Mouse (Mus musculus): Measurements from ENCODE around the gene Slc7a6os. TPM values are rescaled to one million over a fixed set of nuclear protein-coding genes. Genes with fewer than 3 reads are reported as not detected.
A peak's percentile ranks its signal among the peaks of the same experiment; 100 is the strongest.

Gene Slc7a6os
- 31.6 and 33.7 TPM in 2 replicates for polyA plus RNA-seq (2012; rRNA removed)

- under 1% methylated on average over 52 of the region's 52 CpGs for WGBS
- TF ChIP-seq CTCF (IDR thresholded peaks at IDR 0.05; ENCODE audit: borderline replicate concordance, insufficient read depth, low read depth, low read length), result no peak
- TF ChIP-seq POLR2A (IDR thresholded peaks at IDR 0.05; ENCODE audit: borderline replicate concordance, insufficient read depth, low read length), result peak; percentile 91
- Histone ChIP-seq H3K27me3 (ENCODE audit: control insufficient read depth, insufficient read depth, low read length) (no peaks in the 10 kb centered on the region), H3K4me1 (ENCODE audit: control insufficient read depth, insufficient read depth, low read length) (no peaks in the 10 kb centered on the region), H3K27ac (ENCODE audit: insufficient read depth, low read length) (peak within 1 kb of the TSS; percentile 49), H3K4me3 (replicated peaks; ENCODE audit: insufficient read depth, low read depth, low read length) (peak within 1 kb of the TSS; percentile 68)
- peak; percentile 96 to 98 for DNase-seq
Observed at GRCm38 (mm10) chr8:106210821-106211345, at the start of gene Slc7a6os, which contains the start of gene Prmt7. Slc7a6os (minus strand) TSS chr8:106210935. Prmt7 (plus strand) TSS chr8:106210936.

GRCm38 (mm10) chr8:106259579-106260255 lies 49.0 kb upstream of the Slc7a6os start:
- WGBS, result 28% methylated on average over 10 of the region's 10 CpGs
- peak; percentile 64 to 73 for DNase-seq
- Histone ChIP-seq H3K27ac (ENCODE audit: insufficient read depth, low read length) (no peak overlapping the region), H3K27me3 (ENCODE audit: control insufficient read depth, insufficient read depth, low read length) (no peaks in the 10 kb centered on the region), H3K4me3 (replicated peaks; ENCODE audit: insufficient read depth, low read depth, low read length) (no peak overlapping the region), H3K4me1 (ENCODE audit: control insufficient read depth, insufficient read depth, low read length) (peaks cover 18% of the 10 kb centered on the region)
- TF ChIP-seq CTCF (IDR thresholded peaks at IDR 0.05; ENCODE audit: borderline replicate concordance, insufficient read depth, low read depth, low read length), result no peak
- no peak for TF ChIP-seq POLR2A (IDR thresholded peaks at IDR 0.05; ENCODE audit: borderline replicate concordance, insufficient read depth, low read length)

DNA sequence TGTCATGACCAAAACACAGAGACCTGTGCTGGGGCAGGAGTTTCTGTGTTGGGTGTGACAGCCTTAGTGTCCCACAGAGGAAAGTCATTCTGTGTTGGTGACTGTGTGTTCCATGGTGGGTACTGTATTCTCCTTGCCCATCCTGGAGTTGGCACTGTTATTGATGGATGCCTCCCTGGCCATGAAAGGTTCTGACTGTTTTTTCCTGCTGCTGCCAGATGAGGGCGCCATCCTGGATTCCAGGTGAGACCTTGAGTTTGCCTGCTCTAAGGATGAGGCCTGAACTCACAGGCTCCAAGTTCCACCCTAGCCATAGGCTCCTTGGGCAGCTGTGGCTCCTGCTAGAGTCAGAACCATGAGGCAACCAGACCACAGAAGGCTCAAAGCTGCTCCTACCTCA lies 47.4 kb upstream of the Slc7a6os start:
- no peak overlapping the region for H3K27ac ChIP-seq (ENCODE audit: insufficient read depth, low read length)
- TF ChIP-seq CTCF (IDR thresholded peaks at IDR 0.05; ENCODE audit: borderline replicate concordance, insufficient read depth, low read depth, low read length), result peak; percentile 42; the same call in 1 of the 2 replicates
- TF ChIP-seq POLR2A (IDR thresholded peaks at IDR 0.05; ENCODE audit: borderline replicate concordance, insufficient read depth, low read length), result no peak
- DNase-seq, result peak in 1 of 2 experiments; percentile 27
- WGBS, result 24% methylated on average over 1 of the region's 1 CpGs
- no peak overlapping the region for H3K4me3 ChIP-seq (replicated peaks; ENCODE audit: insufficient read depth, low read depth, low read length)
- no peaks in the 10 kb centered on the region for H3K27me3 ChIP-seq (ENCODE audit: control insufficient read depth, insufficient read depth, low read length)
- peaks cover 18% of the 10 kb centered on the region for H3K4me1 ChIP-seq (ENCODE audit: control insufficient read depth, insufficient read depth, low read length)

DNA sequence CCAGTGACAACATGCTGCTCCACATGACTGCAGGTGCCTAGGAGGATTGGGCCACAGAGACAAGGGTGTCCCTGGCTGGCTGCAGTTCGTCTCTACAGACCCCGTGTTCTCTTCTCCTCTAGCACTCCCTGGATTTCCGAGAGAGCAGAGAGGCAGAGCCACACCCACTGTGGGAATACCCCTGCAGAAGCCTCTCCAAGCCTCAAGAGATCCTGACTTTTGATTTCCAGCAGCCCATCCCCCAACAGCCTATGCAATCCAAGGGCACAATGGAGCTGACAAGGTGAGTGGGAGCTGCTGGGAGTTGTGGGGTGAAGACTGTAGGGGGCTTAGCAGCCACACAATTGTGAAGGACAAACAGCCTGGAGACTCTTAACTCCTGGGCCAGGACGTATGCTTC lies 39.5 kb upstream of the Slc7a6os start:
- Histone ChIP-seq H3K27me3 (ENCODE audit: control insufficient read depth, insufficient read depth, low read length) (no peaks in the 10 kb centered on the region), H3K27ac (ENCODE audit: insufficient read depth, low read length) (no peak overlapping the region), H3K4me1 (ENCODE audit: control insufficient read depth, insufficient read depth, low read length) (no peaks in the 10 kb centered on the region), H3K4me3 (replicated peaks; ENCODE audit: insufficient read depth, low read depth, low read length) (no peak overlapping the region)
- 72% methylated on average over 4 of the region's 4 CpGs for WGBS
- TF ChIP-seq CTCF (IDR thresholded peaks at IDR 0.05; ENCODE audit: borderline replicate concordance, insufficient read depth, low read depth, low read length) (no peak), POLR2A (IDR thresholded peaks at IDR 0.05; ENCODE audit: borderline replicate concordance, insufficient read depth, low read length) (no peak)
- no peak for DNase-seq

DNA sequence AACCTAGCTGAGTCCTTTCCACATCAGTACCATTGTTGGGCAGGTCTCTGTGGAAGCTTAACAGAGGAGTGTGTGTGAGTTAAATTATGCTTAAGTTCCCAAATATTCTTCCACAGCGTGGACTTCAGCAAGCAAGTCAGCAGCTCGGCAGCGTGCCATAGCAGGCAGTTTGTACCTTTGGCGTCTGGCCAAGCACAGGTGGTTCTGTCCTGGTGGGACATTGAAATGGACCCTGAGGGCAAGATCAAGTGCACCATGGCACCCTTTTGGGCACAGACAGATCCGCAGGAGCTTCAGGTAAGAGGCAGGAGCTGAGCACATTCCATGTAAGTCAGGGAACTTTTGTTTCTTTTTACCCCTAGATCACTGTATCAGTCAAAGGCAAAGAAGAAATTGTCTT lies 26.4 kb upstream of the Slc7a6os start:
- H3K27me3 ChIP-seq (ENCODE audit: control insufficient read depth, insufficient read depth, low read length), result no peaks in the 10 kb centered on the region

DNA sequence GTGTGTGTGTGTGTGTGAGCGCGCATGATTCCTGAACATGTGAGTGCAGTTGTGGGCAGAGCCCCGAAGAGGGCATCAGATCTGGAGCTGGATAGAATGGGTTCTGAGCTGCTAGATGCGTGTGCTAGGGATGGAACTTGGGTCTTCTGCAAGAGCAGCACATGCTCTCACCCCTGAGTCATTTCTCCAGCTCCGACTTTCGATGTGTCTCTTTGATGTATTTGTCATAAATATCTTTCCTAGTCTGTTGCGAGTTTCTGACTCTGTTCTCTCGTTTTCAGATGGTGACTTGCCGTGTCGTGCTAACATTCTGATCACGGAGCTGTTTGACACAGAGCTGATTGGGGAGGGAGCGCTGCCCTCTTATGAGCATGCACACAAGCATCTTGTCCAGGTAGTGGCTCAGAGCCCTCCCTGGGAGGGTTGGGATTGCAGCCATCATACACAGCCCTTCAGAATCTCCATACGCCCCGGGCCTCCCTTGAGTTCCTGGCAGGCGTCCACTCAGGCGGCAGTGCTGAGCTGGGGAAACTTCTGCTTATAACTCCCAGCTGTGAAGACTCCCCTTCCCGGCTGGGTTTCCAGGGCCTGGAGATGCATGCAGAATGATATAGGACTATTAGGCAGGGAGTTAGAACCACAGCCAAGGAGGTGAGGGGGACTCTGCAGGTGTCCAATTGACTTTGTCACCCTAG lies 24.0 kb upstream of the Slc7a6os start:
- WGBS, result 76% methylated on average over 17 of the region's 17 CpGs
- DNase-seq, result no peak
- Histone ChIP-seq H3K4me1 (ENCODE audit: control insufficient read depth, insufficient read depth, low read length) (no peaks in the 10 kb centered on the region), H3K27me3 (ENCODE audit: control insufficient read depth, insufficient read depth, low read length) (no peaks in the 10 kb centered on the region), H3K27ac (ENCODE audit: insufficient read depth, low read length) (no peak overlapping the region), H3K4me3 (replicated peaks; ENCODE audit: insufficient read depth, low read depth, low read length) (no peak overlapping the region)
- TF ChIP-seq CTCF (IDR thresholded peaks at IDR 0.05; ENCODE audit: borderline replicate concordance, insufficient read depth, low read depth, low read length), result no peak
- no peak for TF ChIP-seq POLR2A (IDR thresholded peaks at IDR 0.05; ENCODE audit: borderline replicate concordance, insufficient read depth, low read length)

More for the DNA sequence above, 26.4 kb upstream of the Slc7a6os start:
- WGBS, result 33% methylated on average over 5 of the region's 5 CpGs
- DNase-seq, result peak in 1 of 2 experiments; percentile 27
- no peak for TF ChIP-seq POLR2A (IDR thresholded peaks at IDR 0.05; ENCODE audit: borderline replicate concordance, insufficient read depth, low read length)
- no peak for TF ChIP-seq CTCF (IDR thresholded peaks at IDR 0.05; ENCODE audit: borderline replicate concordance, insufficient read depth, low read depth, low read length)
- no peaks in the 10 kb centered on the region for H3K4me1 ChIP-seq (ENCODE audit: control insufficient read depth, insufficient read depth, low read length)
- no peak overlapping the region for H3K4me3 ChIP-seq (replicated peaks; ENCODE audit: insufficient read depth, low read depth, low read length)
- no peak overlapping the region for H3K27ac ChIP-seq (ENCODE audit: insufficient read depth, low read length)

GRCm38 (mm10) chr8:106232751-106233150 lies 22.0 kb upstream of the Slc7a6os start:
- H3K27ac ChIP-seq (ENCODE audit: insufficient read depth, low read length), result no peak overlapping the region
- no peaks in the 10 kb centered on the region for H3K27me3 ChIP-seq (ENCODE audit: control insufficient read depth, insufficient read depth, low read length)
- TF ChIP-seq CTCF (IDR thresholded peaks at IDR 0.05; ENCODE audit: borderline replicate concordance, insufficient read depth, low read depth, low read length), result no peak
- no peak for TF ChIP-seq POLR2A (IDR thresholded peaks at IDR 0.05; ENCODE audit: borderline replicate concordance, insufficient read depth, low read length)
- H3K4me1 ChIP-seq (ENCODE audit: control insufficient read depth, insufficient read depth, low read length), result no peaks in the 10 kb centered on the region
- 63% methylated on average over 3 of the region's 3 CpGs for WGBS
- no peak overlapping the region for H3K4me3 ChIP-seq (replicated peaks; ENCODE audit: insufficient read depth, low read depth, low read length)
- DNase-seq, result no peak
